ENCODE assay signal across 11 mouse cellular contexts in the genomic region with DNA sequence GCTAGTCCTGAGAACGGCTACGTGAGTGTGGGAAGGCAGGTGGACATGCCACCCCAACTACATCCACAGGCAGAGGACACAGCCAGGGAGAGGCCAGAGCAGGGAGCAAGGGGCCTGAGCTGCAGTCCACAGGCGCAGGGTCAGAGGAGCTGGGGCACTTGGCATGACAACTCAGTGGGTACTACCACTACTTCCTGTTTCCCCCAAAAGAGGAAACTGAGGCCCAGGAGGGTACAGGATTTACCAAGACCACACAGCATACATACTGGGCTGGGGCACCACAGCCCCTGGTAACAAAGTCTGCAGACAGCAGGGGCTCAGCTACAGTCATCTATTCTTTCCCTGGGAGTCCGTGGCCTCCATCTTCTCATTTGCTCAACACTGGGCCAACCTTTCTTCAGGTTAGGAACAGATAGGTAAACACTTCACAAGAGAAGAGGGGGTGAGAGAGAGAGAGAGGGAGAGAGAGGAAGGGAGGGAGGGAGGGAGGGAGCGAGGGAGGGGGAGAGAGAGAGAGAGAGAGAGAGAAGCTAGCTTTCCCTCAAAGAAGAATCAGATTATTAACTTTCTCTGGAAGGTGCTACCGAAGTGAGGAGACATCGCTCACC. TPM values are rescaled to one million over a fixed set of nuclear protein-coding genes. Genes with fewer than 3 reads are reported as not detected.
DNase-seq lines count a peak whose midpoint lies in the region; ATAC-seq and TF ChIP-seq lines count a peak whose summit lies in the region.
"Had no signal": no experiment of that assay in that cellular context is flagged by ENCODE, and none has a peak within 500 bp of the region (broad histone marks: within the 10 kb centered on the region; RNA-seq: fewer than 3 reads in every experiment).

No protein-coding gene starts in this region.

- no peak overlapping the region for H3K4me2 ChIP-seq in hindbrain, embryonic 11.5 days (replicated peaks; ENCODE audit: low read depth, low read length)
- H3K4me2 ChIP-seq in liver, embryonic 16.5 days (ENCODE audit: low read depth, low read length), result peak overlapping the region; percentile 44
- H3K4me2 ChIP-seq: neural tube, embryonic 13.5 days had no signal

- no peak for DNase-seq in hindbrain, embryonic 10.5 days (ENCODE audit: low spot score)
- DNase-seq in hindbrain, embryonic 11.5 days (ENCODE audit: low spot score), result no peak
- DNase-seq in spleen, adult 2 months (ENCODE audit: low read depth in 1 of 2, low spot score in 2 of 2), result no peak
- no peak for DNase-seq in spleen, postnatal 36 days (ENCODE audit: low spot score in 2 of 2)
- DNase-seq in heart, postnatal 25 days (ENCODE audit: low spot score), result no peak
- DNase-seq in adrenal gland, postnatal 36 days, result no peak
- no peak for DNase-seq in left cerebral cortex, postnatal 10 days (ENCODE audit: extremely low spot score in 1 of 2, low spot score in 2 of 2)
- DNase-seq: heart, postnatal 4 days had no signal

- TF ChIP-seq CTCF in spleen, adult 2 months (IDR thresholded peaks at IDR 0.05; ENCODE audit: extremely low read depth, insufficient read depth, insufficient read length, insufficient replicate concordance), result no peak

- ATAC-seq in hindbrain, embryonic 11.5 days (ENCODE audit: low FRiP score), result no peak
- ATAC-seq in liver, embryonic 16.5 days (ENCODE audit: low read depth), result no peak

- peak overlapping the region; percentile 45 for H3K27ac ChIP-seq in hindbrain, embryonic 10.5 days
- H3K27ac ChIP-seq in hindbrain, embryonic 11.5 days (ENCODE audit: low read depth, low read length), result no peak overlapping the region
- H3K27ac ChIP-seq in spleen, adult 2 months (ENCODE audit: insufficient read depth, low read length), result no peak overlapping the region
- peak overlapping the region; percentile 53 for H3K27ac ChIP-seq in liver, embryonic 16.5 days (ENCODE audit: low read length)
- H3K27ac ChIP-seq: forebrain, embryonic 12.5 days; neural tube, embryonic 13.5 days had no signal

- H3K36me3 ChIP-seq in hindbrain, embryonic 10.5 days, result 0 out of 2 replicates have a peak, but pooled peaks cover 3% of the 10 kb centered on the region
- no peaks in the 10 kb centered on the region for H3K36me3 ChIP-seq in hindbrain, embryonic 11.5 days (ENCODE audit: control insufficient read depth, insufficient read depth, low read length)
- H3K36me3 ChIP-seq in spleen, adult 2 months (ENCODE audit: control insufficient read depth, insufficient read depth, low read length), result no peaks in the 10 kb centered on the region
- no peaks in the 10 kb centered on the region for H3K36me3 ChIP-seq in liver, embryonic 16.5 days (ENCODE audit: control insufficient read depth, insufficient read depth)
- H3K36me3 ChIP-seq: forebrain, embryonic 12.5 days; neural tube, embryonic 13.5 days had no signal

- H3K9me3 ChIP-seq in hindbrain, embryonic 10.5 days, result no peaks in the 10 kb centered on the region
- no peaks in the 10 kb centered on the region for H3K9me3 ChIP-seq in hindbrain, embryonic 11.5 days (ENCODE audit: control insufficient read depth, low read length)
- no peaks in the 10 kb centered on the region for H3K9me3 ChIP-seq in liver, embryonic 16.5 days (replicated peaks; ENCODE audit: control insufficient read depth, low read length)
- H3K9me3 ChIP-seq: forebrain, embryonic 12.5 days; neural tube, embryonic 13.5 days had no signal

- WGBS in hindbrain, embryonic 10.5 days, result 70% methylated on average over 7 of the region's 7 CpGs
- 68% methylated on average over 7 of the region's 7 CpGs for WGBS in hindbrain, embryonic 11.5 days
- WGBS in spleen, adult 2 months, result 47% methylated on average over 7 of the region's 7 CpGs
- WGBS in liver, embryonic 16.5 days (ENCODE audit: insufficient replicate concordance), result 48% methylated on average over 7 of the region's 7 CpGs

- 0 out of 2 replicates have a peak overlapping the region, but pooled peaks have one; percentile 1 for H3K4me3 ChIP-seq in hindbrain, embryonic 10.5 days
- no peak overlapping the region for H3K4me3 ChIP-seq in hindbrain, embryonic 11.5 days (ENCODE audit: low read depth, low read length)
- H3K4me3 ChIP-seq in spleen, adult 2 months (ENCODE audit: extremely low read depth, insufficient read depth, insufficient read length), result 0 out of 2 replicates have a peak overlapping the region, but pooled peaks have one; percentile 16
- peak overlapping the region; percentile 10; the same call in 1 of the 2 replicates for H3K4me3 ChIP-seq in liver, embryonic 16.5 days (ENCODE audit: low read depth, low read length)
- H3K4me3 ChIP-seq: forebrain, embryonic 12.5 days; neural tube, embryonic 13.5 days had no signal

- no peak overlapping the region for H3K9ac ChIP-seq in hindbrain, embryonic 11.5 days (ENCODE audit: low read depth, low read length)
- no peak overlapping the region for H3K9ac ChIP-seq in liver, embryonic 16.5 days (ENCODE audit: low read depth, low read length)
- H3K9ac ChIP-seq: forebrain, embryonic 12.5 days; neural tube, embryonic 13.5 days had no signal

- TF ChIP-seq POLR2A in spleen, adult 2 months (IDR thresholded peaks at IDR 0.05; ENCODE audit: low read depth, low read length), result no peak

- no peaks in the 10 kb centered on the region for H3K27me3 ChIP-seq in hindbrain, embryonic 10.5 days (ENCODE audit: insufficient read depth, poor library complexity, severe bottlenecking)
- no peaks in the 10 kb centered on the region for H3K27me3 ChIP-seq in hindbrain, embryonic 11.5 days (ENCODE audit: control insufficient read depth, insufficient read depth, low read length)
- H3K27me3 ChIP-seq in spleen, adult 2 months (ENCODE audit: control insufficient read depth, insufficient read depth, low read length), result no peaks in the 10 kb centered on the region
- no peaks in the 10 kb centered on the region for H3K27me3 ChIP-seq in liver, embryonic 16.5 days (ENCODE audit: control insufficient read depth, insufficient read depth, low read depth, low read length)
- H3K27me3 ChIP-seq: forebrain, embryonic 12.5 days; neural tube, embryonic 13.5 days had no signal

- H3K4me1 ChIP-seq in hindbrain, embryonic 10.5 days (replicated peaks), result peaks cover 40% of the 10 kb centered on the region
- peaks cover 7% of the 10 kb centered on the region for H3K4me1 ChIP-seq in hindbrain, embryonic 11.5 days (replicated peaks; ENCODE audit: control insufficient read depth, insufficient read depth, low read length)
- H3K4me1 ChIP-seq in spleen, adult 2 months (ENCODE audit: control insufficient read depth, insufficient read depth, insufficient read length), result peaks cover 14% of the 10 kb centered on the region; the same call in 1 of the 2 replicates
- H3K4me1 ChIP-seq in liver, embryonic 16.5 days (ENCODE audit: control insufficient read depth, low read depth, low read length), result peaks cover 45% of the 10 kb centered on the region

- intact Hi-C loops in heart, postnatal 25 days (cut with DNase I), result no loop called here
- intact Hi-C loops in left cerebral cortex, postnatal 10 days (cut with DNase I), result no loop called here

RNA-seq across cellular contexts. Expression of gene Sipa1l3, which starts 13.7 kb away (rescaled TPM):
- 8.1 and 9.7 TPM in 2 replicates for polyA plus RNA-seq in hindbrain, embryonic 10.5 days (2016; fragmentation: Nextera tagmentation; extraction: Ambion mirVana)
- polyA plus RNA-seq in hindbrain, embryonic 11.5 days (2014; fragmentation: Nextera tagmentation; extraction: Ambion mirVana), result 6.1 and 11.2 TPM in 2 replicates
- polyA plus RNA-seq in spleen, adult 2 months (2012; rRNA removed), result 30.3 and 47.5 TPM in 2 replicates
- 2.4 and 2.6 TPM in 2 replicates for polyA plus RNA-seq in liver, embryonic 16.5 days (2015; fragmentation: Nextera tagmentation; extraction: Ambion mirVana)
- 1 to 10 TPM; 8.8 to 9.4 TPM for total RNA-seq in heart, postnatal 25 days (2021)
- 10 to 100 TPM; 29.5 to 30.7 TPM for total RNA-seq in adrenal gland, postnatal 36 days (2021)
- 10 to 100 TPM; 50.4 to 53.7 TPM for total RNA-seq in left cerebral cortex, postnatal 10 days (2021)

Comparison
In these comparisons a context has a peak if more than half of its experiments do, and no peak if none do; other contexts are left out.
1. H3K27ac ChIP-seq: peak in hindbrain, embryonic 10.5 days (single experiment) and liver, embryonic 16.5 days (single experiment); none in hindbrain, embryonic 11.5 days (single experiment) and spleen, adult 2 months (single experiment).